Mouse (Mus musculus): ENCODE data around the gene Wnt8b. TPM values are rescaled to one million over a fixed set of nuclear protein-coding genes. Genes with fewer than 3 reads are reported as not detected.

Wnt8b gene
- not detected for total RNA-seq (2023)

DNA sequence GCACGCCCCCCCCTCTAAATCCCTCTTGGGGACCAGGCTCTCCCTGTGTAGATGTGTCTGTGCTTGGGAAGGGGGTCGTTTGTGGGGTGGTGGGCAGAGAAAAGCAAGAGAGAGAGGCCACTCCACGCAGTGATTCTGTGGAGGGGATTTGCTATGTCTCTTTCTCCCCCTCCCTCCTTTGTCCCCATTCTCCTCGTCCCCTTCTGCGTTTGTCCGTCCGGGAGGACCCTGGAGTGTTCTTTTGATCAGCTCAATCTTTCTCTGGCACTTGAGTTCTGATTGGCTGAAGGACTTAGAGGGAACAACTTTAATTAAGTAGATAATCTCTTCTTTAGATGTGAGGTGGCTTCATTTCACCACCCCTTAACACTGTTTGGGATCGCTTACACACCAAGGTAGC, at the start of gene Wnt8b:
Gene Wnt8b, plus strand, starts transcription at position 345 of the 400 bp plus-strand sequence.

DNA sequence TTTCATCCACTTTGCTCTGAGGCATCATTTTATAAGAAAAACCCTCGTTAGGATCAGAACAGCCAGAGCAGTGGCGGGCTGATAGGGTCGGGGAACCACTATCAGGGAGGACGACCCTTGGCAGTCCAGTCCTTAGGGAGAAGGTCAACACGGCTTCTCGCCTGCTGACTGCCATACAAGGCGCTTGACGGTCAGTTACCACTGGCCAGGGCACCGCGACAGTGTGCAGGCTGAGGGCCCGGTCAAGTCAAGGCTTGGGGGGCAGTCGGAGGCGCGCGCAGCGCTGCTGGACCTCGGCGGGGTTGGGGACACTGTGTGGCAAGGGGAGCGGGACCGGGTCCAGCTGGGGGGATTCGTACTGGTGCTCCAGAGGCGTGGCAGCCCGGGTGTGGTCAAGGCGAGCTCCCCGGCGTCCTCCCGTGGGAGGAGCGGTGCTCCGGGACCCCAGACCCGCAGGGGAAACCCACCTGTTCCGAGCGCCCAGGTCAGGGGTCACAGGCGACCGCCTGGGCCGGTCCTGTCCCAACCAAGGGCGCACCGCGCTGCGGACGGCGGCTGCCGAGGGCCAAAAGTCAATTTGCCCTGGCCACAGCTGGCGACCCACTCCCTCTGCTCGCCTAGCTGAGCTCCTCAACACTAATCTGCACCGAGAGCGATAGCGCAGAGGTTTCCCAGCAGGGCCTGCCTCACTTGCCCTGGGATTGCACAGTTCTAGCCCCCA, 52.2 kb downstream of the Wnt8b start, which contains the start of gene Sec31b:
Gene Sec31b, minus strand, starts transcription at position 544 of the 721 bp plus-strand sequence.

DNA sequence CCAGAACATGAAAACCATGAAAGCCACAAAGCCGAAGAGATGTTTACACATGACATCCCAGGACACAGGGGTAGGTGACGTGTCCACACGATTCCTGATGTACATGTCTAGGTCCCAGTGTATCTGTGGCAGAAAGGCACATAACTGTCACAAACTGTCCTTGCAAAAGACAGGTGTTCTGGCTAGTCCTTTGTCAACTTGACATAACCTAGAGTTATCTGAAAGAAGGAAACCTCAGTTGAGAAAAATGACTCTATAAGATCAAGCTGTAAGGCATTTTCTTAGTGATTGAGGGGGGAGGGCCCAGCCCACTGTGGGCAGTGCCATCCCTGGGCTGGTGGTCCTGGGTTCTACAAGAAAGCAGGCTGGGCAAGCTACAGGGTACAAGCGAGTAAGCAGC, 59.5 kb downstream of the Wnt8b start, which contains the start of gene Gm20538:
Gene Gm20538, minus strand, starts transcription at position 101 of the 400 bp plus-strand sequence.

DNA sequence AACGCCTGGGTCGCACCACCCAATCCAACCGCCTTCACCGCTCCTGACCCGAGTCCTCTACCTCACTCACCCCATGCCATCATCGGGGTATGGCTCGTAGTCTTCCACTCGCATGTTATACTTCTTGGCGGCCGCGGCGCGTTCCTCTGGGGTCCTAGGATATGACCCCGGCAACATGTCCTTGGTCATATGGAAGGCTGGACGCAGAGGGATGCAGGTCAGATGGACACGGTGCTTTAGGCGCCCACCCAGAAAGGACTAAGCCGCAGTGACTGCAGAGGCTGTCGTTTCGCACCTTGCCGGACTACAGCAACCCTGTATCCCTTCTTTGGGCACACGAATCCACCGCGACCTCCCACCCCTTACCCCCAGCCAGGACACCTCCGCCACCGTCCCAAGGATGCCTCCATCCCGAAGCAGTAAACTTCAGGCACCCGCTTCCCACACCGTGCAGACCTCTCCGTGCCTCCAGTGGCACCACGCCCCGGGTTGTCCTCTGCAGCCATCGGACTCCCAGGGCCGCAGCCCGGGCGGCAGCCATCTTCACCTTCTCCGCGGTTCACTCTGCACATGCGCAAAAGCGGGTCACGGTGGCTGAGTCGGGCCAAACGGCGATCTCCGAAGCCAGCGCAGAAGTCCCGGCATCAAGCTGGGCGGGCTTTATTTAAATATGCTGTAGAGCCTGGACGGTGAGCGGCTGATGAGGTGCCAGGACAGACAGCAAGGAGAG, 61.8 kb downstream of the Wnt8b start, which contains the start of gene Ndufb8:
Gene Ndufb8, minus strand, starts transcription at position 580 of the 730 bp plus-strand sequence.

DNA sequence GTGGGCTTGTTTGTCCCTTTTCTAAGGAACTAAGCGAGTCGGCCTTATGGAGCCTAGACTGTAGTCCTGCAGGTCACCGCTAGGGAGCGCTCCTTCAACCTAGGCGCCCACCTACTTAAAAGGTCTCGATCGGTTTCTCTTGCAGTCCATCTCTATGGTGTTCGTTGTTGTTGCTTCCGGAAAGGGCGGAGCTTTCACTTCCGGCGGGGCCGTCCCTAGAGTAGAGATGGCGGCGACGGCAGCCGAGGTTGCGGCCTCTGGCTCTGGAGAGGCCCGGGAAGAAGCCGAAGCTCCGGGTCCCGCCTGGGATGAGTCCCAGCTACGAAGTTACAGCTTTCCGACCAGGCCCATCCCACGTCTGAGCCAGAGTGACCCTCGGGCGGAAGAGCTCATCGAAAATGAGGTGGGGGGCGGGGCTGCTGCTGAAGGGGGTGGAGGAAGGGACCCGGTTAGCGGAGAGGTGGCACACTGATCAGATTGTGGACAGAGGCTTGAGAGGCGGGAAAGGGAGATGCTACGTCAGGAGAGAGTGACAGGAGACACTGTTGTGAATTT, 69.5 kb downstream of the Wnt8b start, which contains the start of gene Hif1an:
Gene Hif1an, plus strand, starts transcription at position 199 of the 555 bp plus-strand sequence.

Other genes with a start within 250 kb of the Wnt8b start
- 10 to 100 TPM; 12.6 to 13.3 TPM for gene Scd2, start 199.8 kb upstream of the Wnt8b start, total RNA-seq (2023)
- under 1 TPM in 1 of 2 experiments, not detected in 1; 0.15 TPM for gene Scd4, start 160.4 kb upstream of the Wnt8b start, total RNA-seq (2023)
- gene Scd1, start 85.6 kb upstream of the Wnt8b start, total RNA-seq (2023): 10 to 100 TPM in 1 of 2 experiments, 1 to 10 TPM in 1; 5.1 to 14.3 TPM
- gene Sec31b, start 52.4 kb downstream of the Wnt8b start, total RNA-seq (2023): under 1 TPM; 0.68 to 0.77 TPM
- not detected for gene Gm20538, start 59.4 kb downstream of the Wnt8b start, total RNA-seq (2023)
- gene Ndufb8, start 62.0 kb downstream of the Wnt8b start, total RNA-seq (2023): 100 to 1,000 TPM; 160 to 188 TPM
- gene Hif1an, start 69.4 kb downstream of the Wnt8b start, total RNA-seq (2023): 10 to 100 TPM; 20.6 to 25.6 TPM